Mouse (Mus musculus) neutrophil, adult 5-6 weeks (primary cell): Measurements from ENCODE around the gene Myh10. TPM values are rescaled to one million over a fixed set of nuclear protein-coding genes. Genes with fewer than 3 reads are reported as not detected.
A peak's percentile ranks its signal among the peaks of the same experiment; 100 is the strongest.
"Not testable (repeated sequence)": the region's sequence is repeated elsewhere in the genome, so short reads cannot be mapped to it uniquely, and the experiment has no call there.

Experiments
- ATAC-seq: fragments of 151-379, 151-347 bp; 2 replicates; pipeline ENCODE4 v1.8.0; 2017; ENCODE audit warnings: mild to moderate bottlenecking, moderate TSS enrichment; ENCODE audit not compliant: insufficient number of reproducible peaks, poor library complexity, low FRiP score, severe bottlenecking; ENCODE audit errors: extremely low read depth
- total RNA-seq: library from RNA; stranded (forward); fragments of 200-1000 nt; gene quantifications from 2 replicates; pipeline ENCODE4 v1.2.3, GENCODE M21; 2017

Gene Myh10
- total RNA-seq, 1 experiment from 2014 or later, result not detected

DNA sequence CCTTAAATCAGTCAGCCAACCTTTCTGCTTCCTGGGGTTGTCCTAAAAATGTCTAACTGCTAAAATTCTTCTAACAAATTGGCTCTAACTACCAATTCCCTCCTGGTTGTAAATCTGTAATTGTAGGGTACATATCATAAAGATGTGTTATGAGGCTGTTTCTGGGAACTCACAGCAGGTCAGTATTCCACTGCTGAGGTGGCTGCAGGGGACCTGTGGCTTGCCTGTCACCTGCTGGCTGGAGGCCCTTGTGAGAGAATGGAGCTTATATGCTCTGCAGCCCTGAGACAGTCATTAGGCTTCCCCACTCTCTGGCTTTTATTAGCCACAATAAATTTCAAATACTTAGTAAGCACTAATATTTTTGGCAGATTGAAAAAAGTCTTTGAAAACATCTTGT lies 87.5 kb downstream of the Myh10 start:
- ATAC-seq, result no peak

GRCm38 (mm10) chr11:68779735-68780465 lies 88.5 kb downstream of the Myh10 start:
- no peak for ATAC-seq

DNA sequence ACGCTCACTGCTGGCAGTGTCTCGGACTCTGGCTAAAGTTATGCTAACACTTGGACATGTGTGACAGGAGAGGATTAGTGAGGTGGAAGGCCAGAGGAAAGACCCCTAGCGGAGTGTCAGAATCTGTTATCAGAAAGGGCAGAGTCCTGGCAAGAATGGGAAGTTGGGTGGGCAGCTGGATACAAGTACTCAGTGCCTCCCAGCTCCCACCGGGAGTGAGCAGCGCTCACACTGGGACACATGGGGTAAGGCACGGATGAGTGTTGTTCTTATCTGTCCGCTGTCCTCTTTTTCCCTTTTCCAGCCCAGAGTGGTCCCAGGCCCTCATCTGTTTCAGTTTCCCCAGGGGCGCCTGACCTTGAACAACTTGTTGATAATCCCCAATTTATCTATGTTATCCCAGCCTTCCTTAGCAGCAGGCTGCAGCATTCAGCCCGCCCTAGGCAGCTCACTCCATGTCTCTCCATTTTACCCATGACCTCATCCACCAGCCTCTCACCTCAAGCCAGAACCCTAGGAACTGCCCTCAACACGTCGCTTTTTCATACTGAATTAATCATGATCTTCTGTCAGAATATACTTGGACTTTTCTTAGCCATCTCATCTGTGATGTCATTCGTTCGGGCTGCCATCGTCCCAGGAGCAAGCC lies 89.2 kb downstream of the Myh10 start:
- ATAC-seq, result no peak

GRCm38 (mm10) chr11:68782336-68782735 lies 91.0 kb downstream of the Myh10 start:
- ATAC-seq, result no peak

DNA sequence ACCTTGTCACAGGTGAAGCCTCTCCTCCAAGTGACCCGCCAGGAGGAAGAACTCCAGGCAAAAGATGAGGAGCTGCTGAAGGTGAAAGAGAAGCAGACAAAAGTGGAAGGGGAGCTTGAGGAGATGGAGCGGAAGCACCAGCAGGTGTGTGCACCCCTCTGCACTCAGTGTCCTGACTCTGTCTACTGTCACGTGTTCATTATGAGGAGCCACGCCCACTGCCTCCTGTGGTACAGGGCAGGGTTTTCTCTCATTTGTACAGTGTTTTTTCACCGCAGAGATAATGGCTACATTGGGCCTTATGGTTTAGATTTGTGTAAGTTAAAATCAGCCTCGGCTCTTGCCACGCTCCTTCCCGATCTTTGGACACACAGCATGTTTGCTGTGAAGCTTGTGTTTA lies 94.5 kb downstream of the Myh10 start:
- no peak for ATAC-seq

DNA sequence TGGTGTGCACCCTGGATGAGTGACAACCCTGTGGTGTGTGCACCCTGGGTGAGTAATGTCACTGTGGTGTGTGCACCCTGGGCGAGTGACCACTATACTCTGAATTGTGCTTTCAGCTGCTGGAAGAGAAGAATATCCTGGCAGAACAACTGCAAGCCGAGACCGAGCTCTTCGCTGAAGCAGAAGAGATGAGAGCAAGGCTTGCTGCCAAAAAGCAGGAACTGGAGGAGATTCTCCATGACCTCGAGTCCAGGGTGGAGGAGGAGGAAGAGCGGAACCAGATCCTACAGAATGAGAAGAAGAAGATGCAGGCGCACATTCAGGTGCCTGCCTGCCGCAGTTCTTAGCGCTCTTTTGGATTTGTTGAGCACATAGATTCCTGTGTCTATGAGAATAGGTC lies 95.9 kb downstream of the Myh10 start:
- ATAC-seq, result no peak

DNA sequence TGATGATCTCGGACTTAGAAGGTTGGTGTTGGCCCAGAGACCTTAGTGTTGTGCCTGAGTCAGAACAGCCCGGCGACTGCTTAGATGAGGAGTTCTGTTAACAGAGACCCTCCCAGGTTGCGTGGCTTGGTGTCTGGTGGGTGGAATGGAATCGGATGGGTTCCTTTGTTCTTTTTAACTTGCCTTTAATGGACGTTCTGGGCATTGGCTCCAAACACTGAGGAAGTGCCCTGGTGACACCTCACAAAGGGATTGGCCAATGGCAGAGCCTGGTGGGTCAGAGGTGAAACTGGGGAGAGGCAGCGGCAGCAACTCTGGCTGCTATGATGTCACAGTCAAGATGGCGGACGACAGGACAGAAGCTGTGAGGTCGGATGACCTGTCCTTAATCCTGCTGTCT lies 99.4 kb downstream of the Myh10 start:
- no peak for ATAC-seq

DNA sequence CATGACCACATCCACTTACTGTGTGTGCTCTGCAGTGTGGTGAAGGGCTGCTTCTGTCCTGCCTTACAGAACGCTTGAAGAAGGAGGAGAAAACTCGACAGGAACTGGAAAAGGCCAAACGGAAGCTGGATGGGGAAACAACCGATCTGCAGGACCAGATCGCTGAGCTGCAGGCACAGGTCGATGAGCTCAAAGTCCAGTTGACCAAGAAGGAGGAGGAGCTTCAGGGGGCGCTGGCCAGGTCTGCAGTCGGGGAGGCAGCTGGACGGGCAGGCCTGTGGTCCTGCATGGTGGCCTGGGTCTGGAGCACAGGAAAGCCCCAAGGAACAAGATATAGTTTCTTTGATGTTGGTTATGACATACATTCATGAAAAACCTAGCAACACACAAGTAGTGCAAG lies 100.4 kb downstream of the Myh10 start:
- no peak for ATAC-seq

- ATAC-seq, result no peak
Observed at GRCm38 (mm10) chr11:68798258-68798657, 106.9 kb downstream of the Myh10 start.

DNA sequence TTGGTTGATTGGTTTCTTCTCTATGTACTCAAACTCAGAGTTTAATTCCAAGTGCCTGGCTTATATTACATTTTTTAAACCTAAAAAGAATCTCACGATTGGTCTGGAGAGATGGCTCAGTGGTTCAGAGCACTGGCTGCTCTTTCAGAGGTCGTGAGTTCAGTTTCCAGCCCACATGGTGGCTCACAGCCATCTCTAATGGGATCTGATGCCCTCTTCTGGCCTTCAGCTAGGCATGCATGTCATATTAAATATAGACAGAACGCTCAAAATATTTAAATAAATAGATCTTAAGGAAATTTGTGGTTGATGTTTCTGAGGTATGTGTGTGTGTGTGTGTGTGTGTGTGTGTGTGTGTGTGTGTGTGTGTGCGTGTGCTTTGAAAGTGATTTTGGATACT lies 113.8 kb downstream of the Myh10 start:
- no peak for ATAC-seq

DNA sequence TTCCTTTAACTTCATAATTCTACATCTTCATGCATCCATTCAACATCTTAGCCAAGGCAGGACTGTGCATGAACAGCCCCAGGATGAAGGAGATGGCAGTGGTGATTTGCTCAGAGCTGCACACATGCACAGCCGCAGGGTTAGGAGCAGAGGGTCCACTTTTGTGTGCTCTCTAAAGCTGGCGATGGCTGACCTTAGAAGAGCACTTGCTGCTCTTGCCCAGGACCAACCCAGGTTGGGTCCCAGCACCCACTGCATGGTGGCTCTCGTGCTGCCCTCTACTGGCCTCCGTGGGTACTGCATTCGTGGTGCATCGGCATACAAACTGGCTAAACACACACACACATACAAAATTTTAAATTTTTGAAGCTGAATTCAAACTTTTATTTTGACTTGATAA lies 116.4 kb downstream of the Myh10 start:
- 0 out of 2 replicates have a peak, but pooled peaks have one; percentile 25 for ATAC-seq

DNA sequence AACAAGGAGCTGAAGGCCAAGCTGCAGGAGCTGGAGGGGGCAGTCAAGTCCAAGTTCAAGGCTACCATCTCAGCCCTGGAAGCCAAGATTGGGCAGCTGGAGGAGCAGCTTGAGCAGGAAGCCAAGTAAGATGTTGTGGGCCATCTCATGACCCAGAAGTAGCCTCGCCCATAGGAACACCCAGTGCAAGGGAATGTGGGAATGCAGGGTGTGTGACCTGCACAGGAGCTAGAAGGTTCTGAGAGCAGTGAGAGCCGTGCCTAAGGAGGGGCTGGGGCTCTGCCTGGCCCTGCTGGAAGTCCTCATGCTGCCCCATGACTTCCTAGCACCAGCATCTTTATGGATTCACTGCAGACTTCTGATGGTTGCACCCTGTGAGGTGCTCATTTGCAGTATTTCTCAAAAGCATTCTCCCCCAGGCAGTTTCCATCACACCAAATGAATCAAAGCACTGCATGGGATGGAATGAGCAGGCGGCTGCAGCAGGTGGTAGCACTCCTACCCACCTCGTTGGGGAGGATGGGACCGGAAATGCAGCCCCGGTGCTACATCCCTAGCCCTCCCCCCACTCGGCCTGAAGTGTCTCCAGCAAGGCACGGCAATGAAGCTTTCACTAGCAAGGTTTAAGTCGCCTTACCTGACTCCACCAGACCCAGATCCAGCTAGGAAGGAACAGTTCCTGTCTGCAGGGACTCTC lies 120.7 kb downstream of the Myh10 start:
- no peak for ATAC-seq

DNA sequence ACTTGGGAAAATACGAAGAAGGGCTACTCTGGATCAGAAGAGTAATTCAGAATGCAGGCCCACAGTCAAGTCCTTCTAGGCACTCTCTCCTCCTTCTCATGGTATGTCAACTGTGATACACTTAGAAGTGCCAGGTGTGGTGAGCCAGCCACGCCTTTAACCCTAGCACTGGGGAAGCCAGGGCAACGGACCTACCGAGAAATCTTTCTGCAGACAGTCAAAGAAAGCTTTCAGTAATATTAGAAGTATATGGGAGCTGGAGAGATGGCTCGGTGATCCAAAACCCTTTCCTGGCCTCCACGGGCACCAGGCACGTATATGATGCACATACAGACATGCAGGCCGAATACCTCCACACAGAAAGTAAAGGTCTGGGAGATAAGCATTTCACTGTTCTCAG lies 127.1 kb downstream of the Myh10 start:
- ATAC-seq, result no peak

DNA sequence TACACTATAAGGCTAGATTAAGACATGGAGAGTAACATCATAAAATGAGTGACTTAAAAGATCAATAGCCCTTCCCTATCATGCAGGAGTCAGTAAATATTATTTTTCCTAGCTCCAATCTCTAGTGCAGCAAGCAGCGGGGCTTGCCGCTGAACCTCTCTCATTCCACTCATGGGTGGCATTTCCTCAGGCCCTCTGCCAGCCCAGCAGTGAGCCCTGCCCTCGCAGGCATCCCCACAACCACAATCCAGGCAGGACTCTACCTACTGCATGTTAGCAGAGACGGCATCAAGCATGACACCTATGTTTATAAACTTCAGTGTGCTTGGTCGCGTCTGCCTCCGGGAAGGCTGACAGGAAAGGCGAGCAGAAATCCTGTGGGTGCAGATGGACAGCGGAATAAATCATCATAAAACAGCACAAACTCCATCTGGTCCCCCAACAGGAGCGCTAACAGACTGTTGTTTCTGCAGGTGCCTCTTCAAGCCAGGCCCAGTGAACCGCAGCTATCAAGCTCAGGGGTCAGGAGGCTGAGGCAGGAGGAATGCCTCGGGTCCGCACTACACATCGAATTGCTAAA lies 128.0 kb downstream of the Myh10 start:
- no peak for ATAC-seq

- no peak for ATAC-seq
Observed at GRCm38 (mm10) chr11:68822326-68822725, 131.0 kb downstream of the Myh10 start.

- no peak for ATAC-seq
Observed at GRCm38 (mm10) chr11:68826735-68827134, 135.4 kb downstream of the Myh10 start.

GRCm38 (mm10) chr11:68831580-68831979 lies 140.2 kb downstream of the Myh10 start:
- not testable (repeated sequence) for ATAC-seq

DNA sequence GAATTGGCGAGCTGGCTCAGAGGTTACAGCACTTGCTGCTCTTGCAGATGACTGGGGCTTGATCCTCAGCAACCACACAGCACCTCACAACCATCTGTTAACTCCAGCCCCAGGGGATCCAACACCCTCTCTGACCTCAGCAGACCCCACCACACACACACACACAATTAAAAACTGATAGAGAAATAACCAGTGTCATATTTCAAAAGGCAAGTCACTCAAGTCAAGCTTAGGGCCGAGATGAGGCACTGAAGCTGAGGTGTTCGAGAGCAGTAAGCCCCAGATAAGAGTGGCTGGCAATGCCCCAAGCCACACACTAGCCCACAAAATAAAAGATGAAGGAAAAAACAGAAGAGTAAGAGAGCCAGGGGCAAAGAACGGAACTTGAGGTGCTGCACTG lies 141.4 kb downstream of the Myh10 start:
- ATAC-seq, result no peak

DNA sequence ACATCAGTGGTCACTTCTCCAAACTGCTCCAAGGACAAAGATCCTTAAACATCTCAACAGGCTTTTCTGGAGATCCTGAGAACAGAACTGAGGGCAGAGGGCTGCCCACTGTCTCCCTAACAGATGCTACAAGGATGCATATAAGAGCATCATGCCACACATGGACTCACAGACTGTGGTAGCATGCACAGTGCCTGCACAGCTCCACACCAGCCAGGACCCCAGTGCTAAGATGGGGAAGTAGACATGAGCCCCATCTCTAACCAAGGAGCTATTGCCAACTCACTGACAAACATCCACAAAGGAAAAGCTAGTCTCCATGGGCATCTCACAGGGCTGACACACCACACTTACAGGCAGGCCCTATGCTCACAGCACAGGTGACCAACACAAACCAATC lies 142.2 kb downstream of the Myh10 start:
- no peak for ATAC-seq

GRCm38 (mm10) chr11:68835034-68835433 lies 143.7 kb downstream of the Myh10 start:
- no peak for ATAC-seq
